Mouse (Mus musculus) T-helper 1 cell (primary cell): Measurements from ENCODE around the gene Copz2.
"Not testable (repeated sequence)": the region's sequence is repeated elsewhere in the genome, so short reads cannot be mapped to it uniquely, and the experiment has no call there.

Experiments used
- in situ Hi-C: fragments of 300-600 bp; cut with MboI, MseI; formaldehyde crosslinking; loops from one replicate; pipeline ENCODE4 v1.15.1; 2025; ENCODE audit warnings: high pct_unique_total_duplicates

Gene Copz2

DNA sequence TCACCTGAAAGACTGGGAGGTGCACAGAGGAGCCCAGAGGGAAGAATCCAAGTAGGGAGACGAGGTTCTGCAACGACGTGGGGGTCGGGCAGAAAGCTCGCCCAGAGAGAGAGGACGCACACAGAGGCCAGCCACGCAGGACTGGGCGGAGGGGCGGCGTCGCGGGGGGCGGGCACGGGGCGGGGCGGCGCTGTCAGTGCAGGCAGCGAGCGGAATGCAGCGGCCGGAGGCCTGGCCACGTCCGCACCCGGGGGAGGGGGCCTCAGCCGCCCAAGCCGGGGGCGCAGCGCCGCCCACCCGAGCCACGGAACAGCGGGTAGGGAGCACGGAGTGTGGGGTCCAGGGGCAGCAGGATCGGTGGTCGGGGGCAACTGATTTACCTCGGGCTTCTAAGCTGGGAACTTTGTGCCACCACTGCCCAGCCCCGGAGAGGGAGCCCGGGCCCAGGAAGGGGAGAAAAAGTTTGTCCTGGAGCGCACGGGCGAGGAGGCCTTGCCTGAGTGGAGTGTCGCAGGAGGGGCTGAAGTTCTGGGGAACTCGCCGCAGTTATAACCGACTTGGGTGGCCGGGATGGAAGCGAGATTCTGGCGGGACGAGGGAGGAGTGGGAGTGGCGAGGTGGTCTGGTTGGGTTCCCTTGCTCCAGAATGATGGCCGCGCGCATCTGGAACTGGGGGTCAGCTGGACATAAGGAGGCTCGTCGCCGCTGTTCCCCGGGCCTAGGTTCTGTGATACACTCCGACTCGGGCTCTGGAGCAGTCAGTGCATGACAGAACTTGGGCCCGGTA is at the start of gene Copz2:
Gene Copz2, plus strand, starts transcription at position 190 of the 787 bp plus-strand sequence.
- in situ Hi-C loops, result no loop called here

DNA sequence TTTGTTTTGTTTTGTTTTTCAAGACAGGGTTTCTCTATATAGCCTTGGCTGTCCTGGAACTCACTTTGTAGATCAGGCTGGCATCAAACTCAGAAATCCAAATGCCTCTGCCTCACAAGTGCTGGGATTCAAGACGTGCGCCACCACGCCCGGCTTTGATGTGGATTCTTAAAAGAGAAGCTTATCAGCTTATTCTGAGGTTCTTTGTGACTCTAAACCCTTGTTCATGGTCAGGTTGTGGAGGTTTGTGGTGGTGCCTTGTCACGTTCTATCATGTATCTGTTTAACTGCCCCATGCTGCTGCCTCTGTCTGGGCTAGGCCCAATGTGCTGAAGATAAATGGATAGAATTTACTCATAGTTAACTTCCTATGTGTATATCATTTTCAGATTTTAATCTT is 44.1 kb upstream of the Copz2 start:
- in situ Hi-C loops, result no loop called here

DNA sequence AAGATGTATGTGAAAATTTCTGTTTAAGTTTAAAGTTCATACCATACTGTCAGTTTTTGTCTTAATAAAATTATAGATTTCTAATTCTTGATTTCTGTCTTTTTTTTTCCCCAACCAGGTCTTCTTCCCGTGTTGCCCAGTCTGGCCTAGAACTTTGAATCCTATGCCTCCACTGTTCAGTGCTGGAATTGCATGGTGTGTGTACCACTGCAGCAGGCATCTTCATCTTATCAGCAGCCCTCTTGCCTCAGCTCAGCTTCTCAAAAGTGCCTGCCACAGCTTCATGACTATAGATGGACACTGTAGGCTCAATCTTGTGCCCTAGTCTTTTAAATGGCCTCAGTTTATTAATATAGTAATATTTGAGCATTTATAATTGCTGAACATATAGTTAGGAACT is 41.6 kb upstream of the Copz2 start:
- in situ Hi-C loops, result no loop called here

DNA sequence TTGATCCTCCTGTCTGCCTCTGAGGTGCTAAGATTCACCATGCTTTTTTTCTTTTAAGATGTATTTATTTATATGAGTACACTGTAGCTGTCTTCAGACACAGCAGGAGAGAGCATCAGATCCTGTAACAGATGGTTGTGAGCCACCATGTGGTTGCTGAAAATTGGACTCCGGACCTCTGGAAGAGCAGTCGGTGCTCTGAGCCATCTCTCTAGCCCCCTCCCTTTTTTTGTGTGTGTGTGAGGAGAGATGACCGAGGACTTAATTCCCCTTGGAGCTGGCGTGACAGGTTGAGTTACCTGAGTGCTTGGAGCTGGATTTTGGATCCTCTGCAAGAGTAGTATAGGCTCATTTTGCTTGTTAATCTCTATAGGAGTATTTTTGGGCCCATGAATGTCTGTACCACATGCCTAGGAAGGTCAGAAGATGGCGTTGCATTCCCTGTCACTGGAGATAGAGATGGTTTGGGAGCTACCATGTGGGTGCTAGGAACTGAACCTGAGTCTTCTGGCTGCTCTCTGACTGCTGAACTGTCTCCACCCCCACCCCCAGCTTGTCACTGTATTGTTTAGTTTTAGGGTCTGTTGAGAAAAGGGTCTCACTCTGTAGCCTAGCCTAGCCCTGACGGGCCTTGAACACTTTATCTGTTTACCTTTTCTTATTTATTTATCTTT is 40.0 kb upstream of the Copz2 start:
- in situ Hi-C loops, result no loop called here

DNA sequence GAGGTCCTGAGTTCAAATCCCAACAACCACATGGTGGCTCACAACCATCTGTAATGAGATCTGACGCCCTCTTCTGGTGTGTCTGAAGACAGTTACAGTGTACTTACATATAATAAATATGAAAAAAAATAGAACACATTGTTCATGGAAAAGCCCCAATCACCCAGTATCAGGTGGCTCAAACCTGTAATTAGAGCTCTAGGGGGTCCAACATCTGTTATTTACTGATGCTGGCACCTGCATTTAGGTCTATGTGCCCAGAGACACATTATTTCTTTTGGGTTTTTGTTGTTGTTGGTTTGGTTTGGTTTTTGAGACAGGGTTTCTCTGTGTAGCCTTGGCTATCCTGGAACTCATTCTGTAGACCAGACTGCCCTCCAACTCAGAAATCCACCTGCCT is 38.5 kb upstream of the Copz2 start:
- in situ Hi-C loops, result not testable (repeated sequence)

DNA sequence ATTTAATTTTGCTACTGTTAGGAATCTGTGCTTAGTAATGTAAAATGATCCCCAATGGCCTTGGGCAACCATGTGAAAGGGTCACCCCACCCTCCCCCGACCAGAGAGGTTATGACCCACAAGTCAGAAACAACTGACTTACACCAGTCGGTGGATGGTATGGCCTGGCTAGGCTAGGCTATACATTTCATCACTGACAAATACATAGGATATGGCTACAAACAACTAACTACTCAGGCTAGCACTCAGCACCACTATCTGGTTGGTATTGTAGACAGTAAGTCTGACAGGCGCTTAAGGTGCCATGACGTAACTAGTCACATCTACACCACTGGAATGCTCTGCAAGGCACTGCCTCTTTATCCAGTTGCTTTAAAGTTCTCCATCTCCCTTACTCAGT is 36.2 kb upstream of the Copz2 start:
- in situ Hi-C loops, result no loop called here

DNA sequence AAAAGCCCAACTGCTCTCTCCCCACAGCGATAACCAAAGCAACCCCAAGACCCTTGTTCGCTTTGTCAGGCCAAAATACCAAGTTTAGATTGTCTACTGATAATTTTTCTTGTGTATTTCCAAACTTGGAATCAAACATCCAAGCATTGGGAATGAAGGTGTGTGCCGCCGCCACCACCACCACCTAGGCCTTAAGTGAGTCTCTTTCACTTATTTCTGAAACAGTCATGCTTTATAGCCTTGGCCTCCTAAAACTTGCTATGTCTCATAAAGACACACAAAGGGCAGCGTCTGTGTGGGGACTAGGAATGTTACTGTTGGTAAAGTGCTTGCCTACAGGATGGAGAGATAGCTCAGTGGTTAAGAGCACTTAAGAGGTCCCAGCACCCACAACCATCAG is 35.8 kb upstream of the Copz2 start:
- in situ Hi-C loops, result no loop called here

DNA sequence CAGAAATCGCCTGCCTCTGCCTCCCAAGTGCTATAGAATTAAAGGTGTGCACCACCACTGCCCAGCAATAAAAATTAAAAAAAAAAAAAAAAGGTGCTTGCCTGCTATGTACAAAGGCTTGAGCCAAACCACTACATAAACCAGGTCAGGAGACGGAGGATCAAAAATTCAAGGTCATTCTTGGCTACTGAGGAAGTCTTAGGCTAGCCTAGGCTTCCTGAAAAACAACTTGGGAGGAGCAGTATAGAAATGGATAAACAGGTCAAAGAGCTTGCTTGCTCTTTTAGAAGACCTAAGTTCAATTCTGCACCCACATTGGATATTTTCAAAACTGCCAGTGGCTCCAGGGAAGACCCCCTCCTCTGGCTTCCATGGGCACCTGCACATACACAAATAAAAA is 35.2 kb upstream of the Copz2 start:
- in situ Hi-C loops, result no loop called here

DNA sequence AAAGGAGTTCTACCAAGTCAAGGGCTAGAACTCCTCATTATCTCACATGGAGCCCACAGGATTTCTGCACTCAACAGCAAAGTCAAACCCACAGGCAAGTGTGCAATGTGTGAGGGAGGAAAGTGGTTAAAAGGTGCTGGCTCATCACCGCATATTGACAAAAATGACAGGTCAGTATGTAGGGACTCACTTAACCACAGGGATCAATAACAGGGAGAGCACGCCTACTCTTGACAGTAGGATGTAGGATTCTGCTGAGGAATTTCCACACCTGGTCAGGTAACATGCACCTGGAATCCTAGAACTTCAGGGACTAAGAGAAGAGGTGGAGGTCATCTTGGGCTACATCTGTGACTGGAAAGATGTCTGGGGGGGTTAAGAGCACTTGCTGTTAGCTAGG is 33.8 kb upstream of the Copz2 start:
- in situ Hi-C loops, result no loop called here

DNA sequence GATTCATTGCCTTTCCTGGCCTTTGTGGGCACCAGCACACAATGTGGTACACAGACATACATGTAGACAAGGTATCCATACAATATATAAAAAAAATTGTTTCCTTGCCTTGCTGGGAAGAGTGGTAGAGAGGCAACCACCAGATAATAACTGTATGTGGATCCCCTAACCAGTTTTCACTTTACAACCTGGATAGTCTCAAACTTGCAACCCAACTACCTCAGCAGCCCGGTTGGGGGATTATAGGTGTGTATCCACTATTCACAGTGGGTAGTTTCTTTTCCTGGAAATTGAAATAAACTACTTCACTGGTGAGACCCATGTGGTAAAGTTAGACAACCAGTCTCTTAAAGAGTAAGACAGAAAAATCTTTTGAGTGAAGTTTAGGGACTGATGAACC is 33.2 kb upstream of the Copz2 start:
- in situ Hi-C loops, result no loop called here

DNA sequence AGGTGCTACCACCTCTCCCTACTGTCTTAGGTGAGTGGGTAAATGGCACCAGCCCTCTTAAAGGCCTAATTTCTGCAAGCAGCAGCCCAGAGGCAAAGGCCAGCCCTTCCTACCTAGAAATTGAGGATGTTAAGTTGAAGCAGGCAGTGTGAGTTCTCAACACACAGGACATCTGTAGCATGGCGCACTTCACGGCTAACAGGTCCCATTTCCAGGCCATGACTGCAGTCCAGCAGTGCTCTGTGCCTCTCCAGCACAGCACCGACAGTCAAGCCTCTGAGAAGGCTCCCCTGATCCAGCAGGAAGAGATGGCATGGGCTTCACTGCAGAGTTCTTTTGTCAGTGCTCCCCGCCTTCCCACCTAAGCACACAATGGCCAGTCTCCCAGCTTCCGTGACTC is 32.7 kb upstream of the Copz2 start:
- in situ Hi-C loops, result no loop called here

DNA sequence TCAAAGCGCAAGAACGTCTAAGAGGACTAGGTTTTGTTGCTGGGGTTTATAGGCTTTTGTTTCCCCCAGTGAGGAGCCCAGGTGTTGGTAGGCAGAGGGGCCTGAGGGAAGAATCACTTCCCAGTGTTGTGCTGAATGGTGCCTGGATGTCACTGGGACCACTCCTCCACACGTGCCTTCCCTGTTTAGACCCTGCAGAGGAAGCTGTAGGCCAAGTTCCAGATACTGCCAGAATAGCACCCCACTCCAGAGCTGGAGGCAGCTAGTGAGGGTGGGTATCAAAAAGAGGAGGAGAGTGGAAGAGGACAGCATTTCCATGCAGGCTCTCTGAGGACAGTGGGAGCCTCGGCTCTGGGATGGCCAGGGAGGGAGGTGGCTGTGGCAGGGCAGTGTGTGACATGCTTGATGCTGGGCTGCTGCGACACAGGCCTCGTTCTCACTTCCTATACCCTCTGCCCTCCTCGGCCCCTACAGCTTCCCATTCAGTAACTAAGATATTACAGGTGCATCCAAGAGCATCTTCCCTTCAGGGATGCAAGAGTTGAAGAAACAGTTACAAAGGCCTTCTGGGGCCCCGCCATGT is 31.5 kb upstream of the Copz2 start:
- in situ Hi-C loops, result no loop called here

DNA sequence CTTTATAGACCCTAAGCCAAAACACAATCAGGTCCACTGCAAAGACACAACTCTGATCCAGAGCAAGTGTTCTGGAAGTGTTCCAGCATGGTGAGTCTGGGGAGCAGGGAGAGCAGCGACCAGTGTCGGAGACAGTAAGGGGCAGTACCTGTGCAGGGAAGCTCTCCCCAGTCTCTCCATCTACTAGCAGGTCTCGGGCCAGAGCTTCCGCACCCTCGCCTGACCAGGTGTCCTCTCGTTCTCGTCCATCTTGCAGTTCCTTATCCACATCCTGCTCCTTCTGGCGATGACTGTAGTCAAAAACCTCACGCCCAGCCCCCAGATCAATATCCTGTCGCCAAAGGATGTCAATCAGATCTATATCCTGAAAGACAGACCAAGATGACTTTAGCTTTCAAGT is 27.7 kb upstream of the Copz2 start:
- in situ Hi-C loops, result no loop called here

DNA sequence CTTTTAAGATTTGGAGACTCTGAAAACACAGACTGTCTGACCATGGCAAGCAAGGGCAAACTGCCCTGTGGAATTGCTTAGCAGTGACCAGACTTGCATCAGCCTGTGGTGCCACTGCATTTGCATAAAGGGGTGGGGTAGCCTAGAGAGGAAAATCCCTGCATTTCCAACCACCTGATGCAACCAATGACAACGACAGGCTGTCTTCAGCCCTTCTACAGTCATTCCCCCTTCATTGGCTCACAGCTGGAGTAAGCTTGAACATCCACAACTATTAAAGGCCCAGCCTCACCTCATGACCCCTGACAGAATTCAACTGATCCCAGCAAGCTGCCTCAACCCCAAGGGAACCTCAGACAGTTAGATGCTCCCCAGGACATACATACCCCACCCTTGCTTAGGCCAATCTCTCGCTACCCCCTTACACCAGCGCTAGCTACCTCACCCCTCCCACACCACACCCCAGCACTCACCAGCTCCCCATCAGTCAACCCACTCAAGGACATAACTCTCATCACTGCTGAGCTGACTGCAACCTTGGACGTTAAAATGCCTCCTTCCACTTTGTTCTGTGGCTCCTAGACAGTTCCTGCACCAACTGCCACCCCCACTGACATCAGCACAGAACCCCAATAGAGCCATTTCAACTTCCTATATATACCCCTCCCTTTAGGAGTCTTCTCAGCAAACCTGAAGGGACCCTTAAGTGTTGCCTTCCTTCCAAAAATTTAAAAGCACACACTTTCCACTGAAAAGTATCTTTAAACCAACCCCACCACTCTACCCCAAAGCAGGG is 26.8 kb upstream of the Copz2 start:
- in situ Hi-C loops, result no loop called here

DNA sequence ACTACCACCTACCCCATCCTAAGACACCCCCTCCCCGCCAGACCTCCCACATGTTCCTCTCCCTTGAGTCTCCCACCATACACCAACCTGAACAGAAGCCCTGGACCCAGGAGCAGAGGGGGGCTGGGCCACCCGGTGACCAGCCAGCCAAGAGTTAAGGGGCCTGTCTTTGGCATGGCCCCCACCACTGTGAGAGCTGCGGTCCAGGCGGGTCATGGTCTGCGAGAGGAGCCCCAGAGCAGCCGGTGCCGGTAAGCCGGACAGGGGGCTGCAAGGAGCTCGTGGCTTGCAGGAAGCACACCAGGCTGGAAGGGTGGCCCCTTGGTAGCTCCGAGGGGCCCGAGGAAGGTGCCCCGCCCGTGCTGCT is 26.2 kb upstream of the Copz2 start:
- in situ Hi-C loops, result no loop called here

DNA sequence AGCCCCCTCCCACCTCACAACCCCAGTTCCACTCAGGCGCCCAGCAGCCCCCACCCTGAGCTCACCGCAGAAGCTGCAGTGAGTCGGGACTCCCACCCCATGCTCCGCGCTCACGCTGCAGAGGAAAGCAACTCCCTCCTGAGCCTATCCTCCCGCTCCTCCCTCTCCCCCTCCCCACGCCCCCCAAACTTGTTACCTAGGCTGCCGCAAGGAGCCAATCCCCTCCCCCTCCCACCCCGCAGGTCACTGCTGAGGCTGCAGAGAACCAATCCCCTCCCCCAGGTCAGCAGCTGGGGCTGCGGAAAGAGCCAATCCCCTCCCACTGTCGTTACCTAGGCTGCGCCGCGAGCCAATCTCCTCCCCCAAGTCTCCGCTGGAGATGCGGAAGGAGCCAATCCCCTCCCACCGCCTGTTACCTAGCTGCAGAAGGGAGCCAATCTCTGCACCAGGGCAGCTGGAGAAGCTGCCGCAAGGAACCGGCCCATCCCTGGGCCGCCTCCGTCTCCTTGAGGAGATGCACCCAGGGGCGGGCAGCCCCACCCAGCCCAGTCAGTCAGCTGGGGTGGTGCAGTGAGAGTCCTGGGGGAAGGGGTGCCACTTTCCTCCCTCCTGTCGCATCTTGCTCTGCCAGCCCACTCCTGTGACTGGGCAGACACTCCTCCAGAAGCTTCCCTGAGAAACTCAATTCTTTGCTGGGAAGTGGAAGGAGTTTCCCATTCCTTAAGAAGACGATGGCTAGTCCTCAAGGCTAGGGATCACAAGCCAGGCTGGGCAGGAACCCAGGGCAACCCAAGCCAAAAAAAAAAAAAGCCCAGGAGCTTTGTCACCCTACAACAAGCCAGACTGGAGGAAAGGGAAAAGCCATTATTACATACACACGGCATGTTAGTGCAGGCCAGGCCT is 25.5 kb upstream of the Copz2 start:
- in situ Hi-C loops, result no loop called here

DNA sequence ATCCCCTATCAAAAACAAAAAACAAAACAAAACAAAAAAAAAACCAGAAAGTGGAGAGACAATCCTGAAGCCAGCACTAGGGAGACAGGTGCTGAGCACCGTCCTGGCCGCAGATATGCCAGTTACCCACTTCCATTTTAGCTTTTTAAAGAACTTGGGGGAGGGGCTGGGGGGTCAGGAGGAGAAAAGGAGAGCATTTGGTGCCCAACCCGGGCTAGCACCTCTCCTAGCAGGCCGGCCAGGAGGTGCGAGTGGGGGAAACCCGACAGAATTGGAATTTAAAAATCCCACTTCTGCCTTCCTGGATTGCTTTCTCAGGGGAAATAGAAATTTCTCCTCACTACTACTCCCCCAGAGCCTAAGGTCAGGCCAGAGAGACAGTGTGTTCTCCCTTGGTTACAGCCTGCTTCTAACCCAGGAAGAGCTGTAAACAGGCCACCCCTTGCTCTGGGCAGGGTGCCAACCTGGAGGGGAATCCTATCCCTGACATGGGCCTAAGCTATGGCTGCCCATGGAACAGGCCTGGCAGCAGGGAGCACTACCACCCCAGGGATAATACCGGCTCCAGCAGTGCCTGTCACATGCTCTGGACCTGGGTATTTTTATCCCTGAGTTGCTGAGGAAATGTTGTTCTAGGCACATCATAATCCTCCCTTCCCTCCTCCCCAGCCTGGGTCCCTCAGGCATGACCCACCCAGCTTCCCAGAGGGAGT is 24.7 kb upstream of the Copz2 start:
- in situ Hi-C loops, result no loop called here

DNA sequence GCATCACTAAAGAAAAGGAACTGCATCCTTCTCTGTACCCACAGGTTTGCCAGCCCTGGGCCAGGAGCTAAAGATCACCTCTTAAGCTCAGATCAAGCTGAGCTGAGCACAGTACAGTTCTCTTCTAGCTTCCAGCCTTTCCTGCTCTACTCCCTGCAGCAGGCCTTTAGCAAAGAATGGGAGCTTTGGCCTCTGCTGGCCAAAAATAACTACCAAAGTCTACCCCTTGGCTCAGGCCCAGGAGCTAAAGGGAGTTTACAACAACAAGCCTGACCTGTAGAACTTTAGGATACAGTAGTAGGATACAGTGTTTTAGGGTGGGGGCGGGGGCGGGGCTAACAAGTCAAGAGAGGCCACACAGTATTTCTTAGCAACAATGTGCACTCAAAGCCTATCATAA is 23.2 kb upstream of the Copz2 start:
- in situ Hi-C loops, result no loop called here

DNA sequence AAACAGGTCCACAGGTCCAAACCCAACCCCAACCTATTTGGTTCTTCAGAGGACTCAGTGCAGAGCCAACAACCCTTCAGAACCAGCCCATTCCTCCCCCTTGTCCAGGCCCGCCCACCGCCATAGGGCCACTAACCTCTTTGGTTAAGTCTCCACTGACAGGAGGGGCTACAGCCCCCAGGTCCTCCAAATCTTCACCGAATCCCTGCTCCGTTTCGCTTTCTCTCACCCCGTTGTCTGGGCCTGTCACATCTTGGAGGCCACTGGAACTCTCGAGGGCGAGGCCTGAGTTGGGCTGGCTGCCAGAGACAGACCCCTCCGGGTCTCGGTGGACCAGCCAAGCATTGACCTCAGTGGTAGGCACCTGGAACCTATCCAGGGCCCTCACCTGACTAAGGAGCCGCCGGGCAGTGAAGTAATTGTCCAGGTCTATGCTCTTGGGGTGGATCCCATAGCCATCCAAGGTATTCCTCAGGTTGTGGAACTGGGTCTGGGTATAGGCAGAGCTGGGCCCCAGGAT is 22.5 kb upstream of the Copz2 start:
- in situ Hi-C loops, result no loop called here

DNA sequence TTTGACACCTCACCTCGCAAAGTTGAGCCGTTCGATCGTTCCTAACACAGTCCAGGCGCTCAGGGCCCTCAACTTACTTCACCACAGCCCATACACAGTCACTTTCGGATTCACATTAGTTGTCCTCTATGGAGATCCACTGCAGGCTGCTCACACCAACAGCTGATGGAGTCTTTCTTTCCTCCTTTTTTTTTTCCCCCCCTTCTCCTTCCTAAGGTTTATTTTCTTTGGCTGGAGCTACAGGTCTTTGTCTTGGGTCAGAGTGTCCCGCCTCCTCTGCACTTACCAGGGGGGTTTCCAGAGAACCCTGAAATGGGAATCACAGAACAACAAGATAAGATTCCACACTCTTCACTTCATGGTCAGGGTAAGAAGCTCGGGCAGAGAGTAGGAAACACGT is 21.8 kb upstream of the Copz2 start:
- in situ Hi-C loops, result no loop called here
